Mouse (Mus musculus) gastrocnemius, postnatal 25 days (tissue): ENCODE data around the gene Slc35g3. TPM values are rescaled to one million over a fixed set of nuclear protein-coding genes. Genes with fewer than 3 reads are reported as not detected.

Source experiments
- DNase-seq: peaks from one replicate; pipeline ENCODE4 v3.0.0; 2022
- total RNA-seq, 2 experiments: library from RNA; stranded (reverse); gene quantifications; 1 replicate in 1 of 2; 2 replicates in 1 of 2; pipeline ENCODE4 v1.2.3; 2021

Gene Slc35g3
- total RNA-seq, 2 experiments from 2014 or later = not detected

DNA sequence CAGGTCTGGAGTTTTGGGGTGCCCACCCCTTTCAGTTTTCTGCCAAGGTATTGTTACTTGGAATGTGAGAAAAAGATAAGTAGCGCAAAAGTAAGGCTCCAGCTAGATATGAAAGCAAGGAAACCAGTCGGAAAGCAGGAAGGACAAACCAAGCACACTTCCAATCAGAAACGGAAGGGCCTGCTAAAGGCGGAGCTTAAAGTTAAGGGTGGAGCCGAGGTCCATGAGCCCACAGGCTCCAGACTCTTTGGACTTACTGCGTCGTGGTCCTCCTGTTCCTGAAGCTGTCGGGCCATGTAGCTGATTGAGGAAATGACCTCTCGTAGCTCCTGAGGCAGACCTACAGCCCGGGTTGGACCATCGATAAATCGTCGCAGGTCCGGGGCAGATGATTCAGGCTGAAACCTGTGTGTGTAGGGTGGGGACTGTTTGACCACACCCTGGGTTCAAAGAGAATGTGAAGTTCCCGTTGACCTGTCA is 23.1 kb upstream of the Slc35g3 start:
- DNase-seq = no peak

- no peak for DNase-seq
Measured at GRCm38 (mm10) chr11:69781828-69782227, 20.1 kb upstream of the Slc35g3 start.

DNA sequence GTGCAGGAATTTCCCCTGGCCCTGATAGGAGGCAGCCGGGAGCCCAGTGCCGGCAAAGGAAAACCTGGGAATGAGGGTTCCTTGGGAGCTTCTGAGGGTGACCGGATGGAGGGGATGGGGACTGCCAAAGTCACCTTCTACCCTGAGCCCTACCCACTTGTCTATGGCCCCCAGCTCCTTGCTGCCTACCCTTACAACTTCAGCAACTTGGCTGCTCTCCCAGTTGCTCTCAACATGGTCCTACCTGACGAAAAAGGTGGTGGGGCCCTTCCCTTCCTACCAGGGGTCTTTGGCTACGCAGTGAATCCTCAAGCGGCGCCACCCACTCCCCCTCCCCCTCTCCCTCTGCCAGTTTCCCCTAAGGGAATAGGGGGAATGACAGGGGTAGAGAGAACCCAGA is 17.2 kb upstream of the Slc35g3 start:
- no peak for DNase-seq

DNA sequence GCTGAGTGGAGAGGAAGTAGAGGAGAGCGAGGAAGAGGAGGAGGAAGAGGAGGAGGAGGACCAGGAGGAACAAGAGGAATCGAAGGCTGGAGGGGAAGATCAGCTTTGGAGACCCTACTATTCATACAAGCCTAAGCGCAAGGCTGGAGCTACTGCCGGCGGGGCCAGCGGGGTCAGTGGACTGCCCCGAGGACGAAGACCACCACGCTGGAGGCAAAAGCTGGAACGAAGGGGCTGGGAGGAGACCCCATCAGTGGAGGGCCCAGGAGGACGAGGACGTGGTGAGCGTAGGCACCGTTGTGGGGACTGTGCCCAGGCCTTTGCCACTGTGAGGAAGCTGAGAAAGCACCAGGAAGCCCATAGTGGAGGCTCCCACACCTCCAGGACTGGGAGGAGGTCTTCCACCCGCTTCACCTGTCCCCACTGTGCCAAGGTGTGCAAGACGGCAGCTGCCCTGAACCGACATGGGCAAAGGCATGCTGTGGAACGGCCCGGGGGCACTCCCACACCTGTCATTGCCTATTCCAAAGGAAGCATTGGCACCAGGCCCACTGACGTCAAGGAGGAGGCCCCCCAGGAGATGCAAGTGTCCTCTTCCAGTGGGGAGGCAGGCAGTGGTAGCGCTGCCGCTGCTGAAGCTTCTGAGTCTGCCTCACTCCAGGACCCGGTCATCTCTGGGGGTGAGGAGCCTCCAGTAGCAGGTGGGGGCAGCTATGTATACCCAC is 16.7 kb upstream of the Slc35g3 start:
- no peak for DNase-seq

GRCm38 (mm10) chr11:69777504-69778257 is 15.9 kb upstream of the Slc35g3 start:
- no peak for DNase-seq

DNA sequence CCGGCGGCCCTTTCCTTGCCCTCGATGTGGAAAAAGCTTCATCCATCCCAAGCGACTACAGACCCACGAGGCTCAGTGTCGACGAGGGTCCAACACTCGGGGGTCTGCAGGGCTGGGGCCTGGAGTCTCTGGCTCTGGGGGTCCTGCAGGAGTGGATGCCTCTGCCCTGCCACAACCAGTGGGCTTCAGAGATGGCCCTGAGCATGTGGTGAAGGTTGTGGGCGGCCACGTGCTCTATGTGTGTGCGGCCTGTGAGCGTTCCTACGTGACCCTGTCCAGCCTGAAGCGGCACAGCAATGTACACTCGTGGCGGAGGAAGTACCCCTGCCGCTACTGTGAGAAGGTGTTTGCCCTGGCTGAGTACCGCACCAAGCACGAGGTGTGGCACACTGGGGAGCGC is 14.7 kb upstream of the Slc35g3 start:
- DNase-seq = no peak

- DNase-seq = no peak
Measured at GRCm38 (mm10) chr11:69775716-69776115, 13.9 kb upstream of the Slc35g3 start.

GRCm38 (mm10) chr11:69774961-69775360 is 13.2 kb upstream of the Slc35g3 start:
- no peak for DNase-seq

DNA sequence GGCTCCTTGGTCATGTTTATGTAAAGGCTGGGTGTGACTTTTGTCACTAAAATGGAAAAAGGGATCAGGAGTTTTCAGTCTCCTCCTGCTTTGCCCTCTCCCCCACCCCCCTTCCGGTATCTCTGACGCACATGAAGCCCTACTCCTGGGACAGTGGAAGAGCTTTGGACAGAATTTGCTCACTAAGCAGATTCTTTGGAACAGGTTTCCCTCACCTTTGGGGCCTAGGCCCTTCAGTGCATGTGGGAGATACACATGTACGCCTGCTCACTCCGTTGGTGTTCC is 5.8 kb upstream of the Slc35g3 start:
- no peak for DNase-seq

DNA sequence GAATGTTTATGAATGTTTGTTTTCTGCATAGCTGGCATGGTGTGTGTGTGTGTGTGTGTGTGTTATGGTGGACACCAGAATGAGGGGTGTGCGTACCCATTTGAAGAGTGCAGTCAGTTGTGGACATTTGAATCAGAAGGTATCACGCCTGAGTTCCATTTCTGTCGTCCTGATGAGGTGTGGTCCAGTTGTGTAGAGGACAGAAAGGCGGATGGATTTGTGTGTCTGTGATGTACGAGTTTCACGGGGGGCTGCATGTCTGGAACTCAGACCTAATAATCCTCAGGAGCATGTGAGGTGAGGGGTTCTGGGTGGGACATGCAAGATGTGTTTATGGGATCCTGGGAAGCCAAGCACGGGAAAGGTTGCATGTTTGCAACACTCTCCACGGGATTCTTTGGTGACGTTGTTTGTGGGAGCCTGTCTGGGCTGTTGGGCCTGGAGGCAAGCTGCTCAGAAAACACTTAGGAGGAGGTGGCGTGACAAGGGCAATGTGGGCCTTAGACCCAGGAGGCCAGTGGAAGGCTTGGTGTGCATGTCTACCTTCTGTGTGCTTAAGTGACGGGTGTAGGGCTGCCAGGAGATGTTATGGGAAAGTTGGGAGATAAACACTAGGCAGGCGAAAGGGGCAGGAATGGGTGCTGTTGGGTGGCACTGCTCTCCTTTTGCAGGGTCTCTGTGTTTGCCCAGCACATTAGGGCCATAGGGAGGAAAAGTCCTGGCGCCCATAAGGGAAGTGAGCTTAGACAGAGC is 5.3 kb upstream of the Slc35g3 start:
- DNase-seq = no peak

GRCm38 (mm10) chr11:69766126-69766609 is 4.4 kb upstream of the Slc35g3 start:
- peak; percentile 80 for DNase-seq

GRCm38 (mm10) chr11:69765221-69766125 is 3.7 kb upstream of the Slc35g3 start, which contains the start of gene Zbtb4:
Zbtb4 (plus strand) TSS chr11:69765912.
- peak; percentile 63 for DNase-seq

GRCm38 (mm10) chr11:69763551-69763950 is 1.8 kb upstream of the Slc35g3 start:
- no peak for DNase-seq

DNA sequence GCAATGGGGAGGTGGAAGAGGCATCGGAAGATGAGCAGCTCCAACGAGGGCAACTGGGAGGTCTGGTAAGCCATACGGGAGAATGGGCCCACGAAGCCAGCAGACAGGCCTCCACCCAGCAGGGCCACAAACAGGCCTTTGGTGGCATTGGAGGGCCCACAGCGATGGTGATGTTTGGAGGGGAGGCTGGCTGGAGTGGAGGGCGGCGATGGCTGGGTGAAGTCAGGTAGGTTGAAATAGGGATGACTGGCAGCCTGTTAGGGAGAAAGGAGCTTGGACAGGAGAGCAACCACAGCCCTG is 917 bp downstream of the Slc35g3 start:
- DNase-seq = no peak

- no peak for DNase-seq
Measured at GRCm38 (mm10) chr11:69760160-69760900, 1.4 kb downstream of the Slc35g3 start.

- DNase-seq = peak; percentile 90
Measured at GRCm38 (mm10) chr11:69758971-69759721, 2.6 kb downstream of the Slc35g3 start.

DNA sequence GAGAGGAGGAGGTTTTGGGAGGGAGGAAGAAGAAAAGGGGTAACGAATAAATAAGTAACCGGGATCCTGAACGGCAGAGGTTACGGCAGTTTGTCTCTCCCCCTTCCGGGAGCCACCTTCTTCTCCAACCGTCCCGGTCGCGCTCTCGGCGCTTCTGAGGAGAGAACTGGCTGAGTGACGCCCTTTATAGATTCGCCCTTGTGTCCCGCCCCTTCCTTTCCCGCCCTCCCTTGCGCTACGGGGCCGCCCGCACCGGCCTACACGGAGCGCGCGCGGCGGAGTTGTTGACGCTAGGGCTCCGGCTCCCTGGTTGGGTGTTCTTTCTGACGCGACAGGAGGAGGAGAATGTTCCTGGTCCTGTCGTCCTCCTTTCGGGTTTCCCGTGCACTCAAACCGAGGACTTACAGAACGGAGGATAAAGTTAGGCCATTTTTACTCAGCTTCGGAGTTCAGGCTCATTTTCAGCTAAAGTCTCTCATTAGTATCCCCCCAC is 3.2 kb downstream of the Slc35g3 start, which contains the start of gene Polr2a:
Gene Polr2a, minus strand, starts transcription at position 160 of the 493 bp plus-strand sequence.
- peak; percentile 97 for DNase-seq

DNA sequence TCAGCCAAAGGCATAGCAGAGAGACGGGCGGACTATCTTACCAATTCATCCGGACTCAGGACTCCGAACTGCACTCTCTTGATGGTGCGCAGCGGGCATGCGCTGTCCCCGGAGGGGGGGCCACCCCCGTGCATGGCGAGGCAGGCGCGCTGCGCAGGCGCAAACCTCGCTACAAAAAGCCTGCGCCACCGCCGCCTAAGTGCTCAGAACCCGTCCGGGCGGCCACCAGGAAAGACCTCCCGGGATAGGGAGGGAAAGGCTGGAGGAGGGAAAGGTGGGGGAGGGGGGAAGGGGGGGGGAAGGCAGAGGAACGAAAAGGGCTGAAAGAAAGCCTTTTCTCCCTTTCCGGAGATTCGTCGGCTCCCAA is 3.7 kb downstream of the Slc35g3 start:
- peak; percentile 96 for DNase-seq

DNA sequence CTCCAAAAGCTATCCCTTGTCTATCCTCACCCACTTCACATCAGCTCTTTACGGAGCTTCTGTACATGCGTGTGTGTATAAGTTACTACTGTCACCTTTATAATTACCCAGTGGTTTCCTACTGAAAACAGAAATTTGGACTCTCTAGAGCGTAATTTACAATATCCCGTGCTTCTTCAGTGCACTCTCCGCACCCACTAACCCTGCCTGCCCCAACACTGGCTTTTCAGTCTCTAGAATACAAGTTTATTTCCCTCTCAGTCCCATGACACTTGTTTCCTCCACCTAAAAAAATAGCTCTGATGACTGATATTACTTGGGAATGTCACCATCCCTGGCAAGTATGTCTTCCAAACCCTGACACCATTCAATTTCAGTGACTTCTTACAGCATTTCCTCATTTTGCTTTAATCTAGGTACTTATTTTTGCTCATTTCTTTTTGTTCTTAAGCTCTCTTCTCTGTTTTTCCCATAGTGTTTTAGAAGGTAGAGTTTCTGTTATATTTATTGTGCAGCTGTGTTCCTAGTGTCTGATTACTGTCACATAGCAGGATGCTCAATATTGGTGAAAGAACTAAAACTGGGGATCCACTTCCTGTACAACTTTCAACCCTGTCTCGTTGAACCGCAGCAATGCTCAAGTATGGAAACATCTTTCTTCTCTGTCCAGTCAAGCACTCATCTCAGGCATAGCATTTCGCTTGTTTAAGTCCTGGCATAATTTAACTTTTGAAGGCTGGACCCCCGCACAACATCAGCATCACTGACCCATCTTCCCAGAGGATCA is 4.3 kb downstream of the Slc35g3 start:
- DNase-seq = no peak
